Mouse (Mus musculus) stomach, postnatal 0 days (tissue): ENCODE measurements at regions not wholly inside any gene's neighbourhood (a gene's known extent, or its start where the extent isn't known, plus 50 kb on each side); places are given as distances from the start of the nearest gene placed in this dataset.

Experiments
- ATAC-seq: fragments of 200-750 bp; cut with Nextera tagmentation; 2 replicates; pipeline ENCODE4 v1.8.0; 2017; ENCODE audit not compliant: low FRiP score, low TSS enrichment
- DNase-seq: peaks from one replicate; pipeline ENCODE4 v3.0.0-alpha.2; 2016; ENCODE audit warnings: low spot score
- H3K27ac ChIP-seq: fragments of 300-500 bp; sonication (generic); replicated peaks from 2 replicates; pipeline ENCODE4 v1.5.1; 2014; ENCODE audit warnings: mild to moderate bottlenecking, control low read depth
- H3K27me3 ChIP-seq: fragments of 300-500 bp; sonication (generic); 2 replicates; pipeline ENCODE4 v1.6.1; 2014; ENCODE audit warnings: low read length; ENCODE audit not compliant: control insufficient read depth, insufficient read depth
- H3K36me3 ChIP-seq: fragments of 300-500 bp; sonication (generic); 2 replicates; pipeline ENCODE4 v1.6.1; 2014; ENCODE audit warnings: low read length, mixed read lengths; ENCODE audit not compliant: control insufficient read depth, insufficient read depth
- H3K4me1 ChIP-seq: fragments of 300-500 bp; sonication (generic); replicated peaks from 2 replicates; pipeline ENCODE4 v1.6.1; 2014; ENCODE audit warnings: antibody characterized with exemption; ENCODE audit not compliant: control insufficient read depth, insufficient read depth
- H3K4me2 ChIP-seq: fragments of 300-500 bp; sonication (generic); replicated peaks from 2 replicates; pipeline ENCODE4 v1.6.1; 2014; ENCODE audit warnings: low read depth, mild to moderate bottlenecking, control low read depth, moderate library complexity
- H3K4me3 ChIP-seq: fragments of 300-500 bp; sonication (generic); 2 replicates; pipeline ENCODE4 v1.5.1; 2014; ENCODE audit warnings: low read depth, low read length, control low read depth
- H3K9ac ChIP-seq: fragments of 300-500 bp; sonication (generic); 2 replicates; pipeline ENCODE4 v1.6.1; 2014; ENCODE audit warnings: mild to moderate bottlenecking, low read length, control low read depth, mixed read lengths
- H3K9me3 ChIP-seq: fragments of 300-500 bp; sonication (generic); 2 replicates; pipeline ENCODE4 v1.6.1; 2016; ENCODE audit warnings: low read length; ENCODE audit not compliant: control insufficient read depth
- CTCF ChIP-seq: IDR thresholded peaks from 2 replicates; pipeline ENCODE4 v1.5.1; 2016; ENCODE audit warnings: antibody characterized with exemption, low read depth, mild to moderate bottlenecking, moderate library complexity
- EP300 ChIP-seq: optimal IDR thresholded peaks from 2 replicates; pipeline ENCODE3; 2016; ENCODE audit warnings: antibody characterized with exemption
- WGBS: fragments of 180-500 bp; shearing (Covaris S2); extraction: QIAGEN DNeasy Blood & Tissue Kit; methylation state at CpG from one replicate; pipeline ENCODE4 v1.1.7; 2014; 5-methylcytosine and 5-hydroxymethylcytosine counted together

DNA sequence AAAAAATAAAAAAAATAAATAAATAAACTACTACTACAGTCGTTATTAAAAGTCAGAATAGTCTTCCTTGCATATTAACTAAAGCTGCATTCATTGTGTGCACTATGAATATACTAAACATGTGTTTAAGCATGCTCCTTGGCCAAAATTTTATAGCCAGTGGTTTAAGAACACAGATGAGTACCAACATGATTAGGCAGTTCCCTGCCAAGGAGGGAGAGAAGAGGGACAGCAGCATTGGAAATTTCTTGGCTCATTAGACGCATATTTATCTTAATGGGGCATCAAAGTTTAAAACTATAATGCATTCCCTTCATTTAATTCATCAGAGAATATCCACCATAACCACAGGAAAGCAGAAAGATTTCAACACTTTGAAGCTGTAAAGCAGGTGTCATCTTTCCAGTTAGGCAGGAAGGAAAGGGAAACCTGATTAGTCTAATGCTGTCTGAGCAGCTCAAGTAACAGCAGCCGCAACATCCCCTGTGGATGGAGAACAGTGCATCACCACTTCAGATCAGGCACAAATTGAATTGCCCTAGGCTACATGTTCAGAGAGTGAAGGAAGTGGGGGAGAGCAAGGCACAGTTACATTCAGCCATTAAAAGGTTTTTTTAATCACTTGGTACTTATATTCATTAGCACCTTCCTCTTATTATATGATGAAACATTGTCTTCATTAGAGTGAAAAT lies 248.3 kb upstream of the Tmeff2 start:
- H3K4me1 ChIP-seq = no peaks in the 10 kb centered on the region
- H3K27ac ChIP-seq = no peak overlapping the region
- WGBS = 51% methylated on average over 3 of the region's 3 CpGs
- ATAC-seq = no peak
- no peaks in the 10 kb centered on the region for H3K36me3 ChIP-seq
- no peak for DNase-seq
- no peaks in the 10 kb centered on the region for H3K9me3 ChIP-seq
- no peak overlapping the region for H3K4me2 ChIP-seq
- H3K9ac ChIP-seq = no peak overlapping the region
- H3K4me3 ChIP-seq = no peak overlapping the region
- TF ChIP-seq EP300 (no peak), CTCF (no peak)
- H3K27me3 ChIP-seq = no peaks in the 10 kb centered on the region

DNA sequence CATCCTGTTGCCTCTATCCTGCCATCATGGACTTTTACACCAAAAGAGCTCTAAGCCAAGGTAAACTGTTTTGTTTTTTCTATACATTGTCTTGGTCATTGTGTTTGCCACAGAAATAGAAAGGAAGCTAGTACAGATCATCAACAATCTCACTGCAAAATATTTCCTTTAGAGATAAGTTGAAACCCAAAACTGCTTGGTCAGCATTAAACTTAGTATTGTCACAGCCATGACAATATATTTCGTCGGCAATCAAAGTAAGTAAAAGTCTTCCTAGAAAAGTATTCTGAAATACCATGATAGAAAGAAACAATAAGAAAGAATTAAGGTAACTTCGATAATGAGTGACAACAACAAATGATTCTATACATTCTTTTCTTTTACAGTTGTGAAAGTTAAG lies 235.3 kb upstream of the Tmeff2 start:
- ATAC-seq = no peak
- TF ChIP-seq EP300 (no peak), CTCF (no peak)

DNA sequence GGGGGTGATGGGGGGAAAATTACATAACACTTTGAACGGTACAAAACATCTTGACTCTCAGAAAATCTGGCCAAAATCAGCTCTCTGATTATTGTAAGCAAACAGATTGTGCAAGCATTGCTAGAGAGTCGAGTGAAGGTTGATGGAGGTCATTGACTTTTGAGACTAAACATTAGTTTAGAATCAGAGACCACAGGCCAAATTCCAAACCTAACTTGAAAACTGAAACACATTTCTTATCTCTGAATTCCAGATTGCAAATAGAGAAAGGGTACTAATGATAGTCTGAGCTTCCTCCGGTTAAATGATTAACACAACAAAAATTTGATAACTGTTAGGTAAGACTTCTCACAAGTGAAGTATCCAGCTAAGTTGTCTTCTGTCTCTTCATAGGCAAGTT lies 217.5 kb upstream of the Tmeff2 start:
- ATAC-seq (no peak), DNase-seq (no peak)
- Histone ChIP-seq H3K4me3 (no peak overlapping the region), H3K4me2 (no peak overlapping the region), H3K36me3 (no peaks in the 10 kb centered on the region), H3K4me1 (no peaks in the 10 kb centered on the region), H3K9ac (no peak overlapping the region), H3K27ac (no peak overlapping the region), H3K9me3 (no peaks in the 10 kb centered on the region), H3K27me3 (no peaks in the 10 kb centered on the region)
- 40% methylated on average over 3 of the region's 3 CpGs for WGBS
- TF ChIP-seq CTCF (no peak), EP300 (no peak)

More for the DNA sequence above, 235.3 kb upstream of the Tmeff2 start:
- WGBS = 88% methylated on average over 3 of the region's 3 CpGs
- Histone ChIP-seq H3K4me2 (no peak overlapping the region), H3K4me3 (no peak overlapping the region), H3K9ac (no peak overlapping the region), H3K27me3 (no peaks in the 10 kb centered on the region), H3K27ac (no peak overlapping the region), H3K4me1 (no peaks in the 10 kb centered on the region), H3K36me3 (no peaks in the 10 kb centered on the region), H3K9me3 (no peaks in the 10 kb centered on the region)
- no peak for DNase-seq

DNA sequence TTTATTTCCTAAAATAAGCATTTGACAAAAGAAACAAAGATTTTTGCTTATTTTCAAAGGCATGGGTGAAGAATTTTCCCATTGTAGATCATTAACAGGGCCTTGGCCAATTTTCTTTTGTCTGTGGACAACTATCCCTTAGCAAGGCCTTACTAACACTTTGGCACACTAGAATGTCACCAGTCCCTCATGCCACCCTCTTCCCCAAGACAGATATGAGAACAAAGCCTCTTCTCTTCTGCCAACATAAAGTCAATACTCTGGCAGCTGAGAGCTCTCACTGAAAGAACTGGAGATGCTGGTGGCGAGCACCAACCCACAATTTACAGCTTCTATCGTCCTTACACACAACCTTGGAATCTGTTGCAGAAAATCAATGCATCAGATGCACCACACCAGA lies 215.1 kb upstream of the Tmeff2 start:
- Histone ChIP-seq H3K9me3 (no peaks in the 10 kb centered on the region), H3K4me1 (no peaks in the 10 kb centered on the region), H3K4me2 (no peak overlapping the region), H3K27me3 (no peaks in the 10 kb centered on the region), H3K4me3 (no peak overlapping the region), H3K27ac (no peak overlapping the region), H3K36me3 (no peaks in the 10 kb centered on the region), H3K9ac (no peak overlapping the region)
- TF ChIP-seq CTCF (no peak), EP300 (no peak)
- ATAC-seq (no peak), DNase-seq (no peak)
- WGBS = 40% methylated on average over 2 of the region's 2 CpGs

DNA sequence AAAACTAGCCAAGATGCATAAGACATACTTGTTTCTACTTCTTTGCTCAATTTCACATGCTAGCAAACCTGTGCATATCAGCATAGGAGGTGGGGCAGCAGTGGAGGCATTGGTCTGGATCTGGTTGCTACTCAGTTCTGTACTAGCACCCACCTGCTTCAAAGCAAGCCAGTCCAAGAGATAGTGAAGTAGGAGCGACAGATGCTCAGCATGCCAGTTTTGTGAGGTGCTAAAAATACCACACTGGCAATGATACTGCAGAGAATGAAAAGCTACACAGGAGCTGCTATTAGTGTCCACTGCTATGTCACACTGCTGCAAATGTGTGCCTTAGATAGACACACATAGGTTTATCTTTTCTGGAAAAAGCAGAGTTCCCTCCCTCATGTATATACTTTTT lies 203.5 kb upstream of the Tmeff2 start:
- H3K4me2 ChIP-seq = no peak overlapping the region
- H3K9ac ChIP-seq = no peak overlapping the region
- no peak overlapping the region for H3K4me3 ChIP-seq
- WGBS = 75% methylated on average over 1 of the region's 1 CpGs
- TF ChIP-seq CTCF = no peak
- no peak for TF ChIP-seq EP300
- no peaks in the 10 kb centered on the region for H3K27me3 ChIP-seq
- DNase-seq = no peak
- ATAC-seq = no peak
- no peaks in the 10 kb centered on the region for H3K4me1 ChIP-seq
- no peaks in the 10 kb centered on the region for H3K36me3 ChIP-seq
- H3K27ac ChIP-seq = no peak overlapping the region
- H3K9me3 ChIP-seq = no peaks in the 10 kb centered on the region

DNA sequence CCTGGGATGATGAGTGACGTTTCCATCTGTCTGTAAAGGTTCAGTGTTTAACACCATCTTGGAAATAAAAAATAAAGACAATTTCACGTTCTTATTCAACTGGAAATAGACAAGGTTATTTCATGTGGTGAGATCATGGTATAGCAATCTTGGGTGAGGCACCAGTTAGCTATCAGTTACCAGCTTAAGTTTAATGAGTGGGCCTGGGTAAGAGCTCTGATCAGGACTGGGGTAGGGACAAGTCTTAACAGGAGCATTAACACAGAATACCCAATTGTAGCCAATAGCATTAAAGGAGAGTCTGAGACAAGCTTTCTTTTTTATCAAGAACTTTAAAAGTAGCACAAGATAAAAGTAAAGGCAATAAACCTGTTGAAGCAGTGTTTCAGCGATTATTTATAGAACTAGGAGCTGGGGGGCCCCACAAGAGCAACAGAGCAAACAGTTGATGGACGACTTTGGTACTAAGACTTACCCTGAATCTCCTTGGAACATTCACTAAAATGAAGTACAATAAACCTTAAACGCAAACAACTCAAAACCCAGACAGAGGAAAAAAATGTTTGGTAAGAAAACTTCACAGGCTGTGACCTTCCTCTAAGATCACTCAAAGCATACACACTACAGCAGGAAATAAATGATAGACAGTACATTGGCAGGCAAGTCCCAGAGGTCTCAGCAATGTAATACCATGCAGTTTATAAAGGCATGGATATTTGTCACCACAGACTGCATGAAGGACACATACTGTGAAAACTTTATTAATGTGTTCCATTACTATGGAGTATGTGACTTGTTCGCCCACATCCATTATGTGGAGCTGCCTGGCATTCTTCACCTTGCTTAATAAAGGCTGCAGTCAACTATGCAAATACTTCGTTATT lies 202.9 kb upstream of the Tmeff2 start:
- 49% methylated on average over 7 of the region's 7 CpGs for WGBS
- no peak overlapping the region for H3K27ac ChIP-seq
- H3K27me3 ChIP-seq = no peaks in the 10 kb centered on the region
- TF ChIP-seq CTCF = no peak
- no peak for TF ChIP-seq EP300
- no peaks in the 10 kb centered on the region for H3K9me3 ChIP-seq
- H3K4me2 ChIP-seq = no peak overlapping the region
- H3K4me1 ChIP-seq = no peaks in the 10 kb centered on the region
- H3K4me3 ChIP-seq = no peak overlapping the region
- no peak overlapping the region for H3K9ac ChIP-seq
- ATAC-seq (no peak), DNase-seq (no peak)
- no peaks in the 10 kb centered on the region for H3K36me3 ChIP-seq
